Mouse (Mus musculus) induced T-regulatory cell, adult 2 months (primary cell): ENCODE data around the gene Ctu2.

Experiments
- DNase-seq: peaks from one replicate; pipeline ENCODE4 v3.0.0-alpha.2; 2012; ENCODE audit warnings: low read depth

Gene Ctu2

DNA sequence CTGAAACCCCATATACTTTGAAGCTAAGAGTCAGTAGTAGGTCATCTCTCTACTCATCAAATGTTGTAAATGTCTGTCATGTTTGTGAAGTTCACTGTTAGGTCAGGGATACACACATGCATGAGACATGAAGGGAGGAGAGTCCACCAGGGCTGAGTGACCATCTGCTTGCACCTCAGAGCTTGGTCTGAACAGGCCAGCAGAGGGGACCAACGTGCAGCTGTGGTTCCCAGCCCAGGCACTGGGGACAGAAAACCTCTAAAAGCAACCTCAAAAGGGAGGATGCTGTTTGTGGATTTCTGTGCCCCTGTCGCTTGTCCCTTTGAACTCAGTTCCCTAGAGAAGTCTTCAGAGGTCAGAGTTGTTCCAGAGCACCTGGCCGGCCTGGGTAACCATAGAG, 30.7 kb upstream of the Ctu2 start:
- DNase-seq = peak; percentile 20

- no peak for DNase-seq
Measured at GRCm38 (mm10) chr8:122451161-122451703, 24.7 kb upstream of the Ctu2 start.

DNA sequence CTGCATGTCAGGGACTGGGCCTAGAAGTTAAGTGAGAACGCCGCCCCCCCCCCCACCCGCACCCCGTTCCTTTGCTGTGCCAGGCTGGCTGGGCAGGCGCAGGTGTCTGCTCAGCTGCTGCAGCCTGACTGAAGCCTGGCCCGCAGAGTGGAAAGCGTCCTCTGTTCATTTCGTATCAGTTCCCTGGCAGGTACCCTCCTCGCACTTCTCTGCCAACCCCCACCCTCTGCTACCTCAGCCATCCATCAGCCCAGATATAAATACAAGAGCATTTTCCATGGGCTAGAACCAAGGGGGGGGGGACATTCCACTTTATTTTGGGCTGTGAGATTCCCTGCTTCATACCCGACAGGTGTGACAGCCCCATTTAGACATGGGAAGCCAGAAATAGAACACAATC, 23.8 kb upstream of the Ctu2 start:
- no peak for DNase-seq

GRCm38 (mm10) chr8:122454409-122454808, 21.5 kb upstream of the Ctu2 start:
- DNase-seq = no peak

DNA sequence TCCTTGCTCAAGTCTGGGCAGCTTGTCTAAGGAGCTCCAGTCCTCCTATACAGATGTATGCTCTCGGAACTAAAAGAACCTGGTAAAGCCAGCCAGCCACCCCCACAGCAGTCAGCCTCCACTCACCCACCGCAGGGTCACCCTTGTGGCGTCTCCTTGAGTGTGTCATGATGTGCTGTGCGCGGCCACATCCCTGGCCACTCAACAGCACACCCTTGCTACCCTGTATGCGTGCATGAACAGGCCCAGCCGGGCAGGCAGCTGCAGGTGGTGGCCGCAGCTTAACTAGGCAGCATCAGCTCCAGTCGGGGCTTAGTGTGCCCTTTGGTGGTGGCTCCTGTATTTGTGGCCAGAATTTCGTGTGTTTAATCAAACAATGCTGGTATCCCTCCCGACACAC, 18.8 kb upstream of the Ctu2 start:
- no peak for DNase-seq

DNA sequence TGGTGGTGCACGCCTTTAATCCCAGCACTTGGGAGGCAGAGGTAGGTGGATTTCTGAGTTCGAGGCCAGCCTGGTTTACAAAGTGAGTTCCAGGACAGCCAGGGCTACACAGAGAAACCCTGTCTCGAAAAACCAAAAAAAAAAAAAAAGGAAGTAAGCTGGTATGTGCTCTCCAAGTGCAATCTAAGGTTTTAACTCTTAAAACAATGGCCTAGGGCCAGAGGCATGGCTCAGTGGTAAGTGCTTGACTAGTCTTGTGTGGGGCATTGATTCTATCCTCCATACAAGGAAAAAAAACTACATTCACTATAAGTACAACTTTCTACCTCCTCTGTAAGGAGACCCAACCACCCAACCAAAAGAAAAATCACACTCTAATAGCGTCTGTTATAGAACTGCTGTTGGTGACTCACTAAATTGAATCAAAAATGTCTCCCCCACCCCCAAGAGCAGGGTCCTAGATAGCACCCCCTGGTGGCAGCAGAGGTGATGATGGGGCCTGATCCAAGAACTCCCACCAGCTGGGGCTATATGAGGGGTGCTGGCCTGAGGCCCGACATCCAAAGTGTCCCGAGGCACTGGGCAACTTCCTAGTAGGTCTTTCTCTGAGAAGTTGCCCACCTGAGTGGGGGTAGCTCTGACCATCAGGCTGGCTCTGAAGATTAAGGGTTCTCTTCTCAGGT, 16.6 kb upstream of the Ctu2 start:
- DNase-seq = peak; percentile 73

DNA sequence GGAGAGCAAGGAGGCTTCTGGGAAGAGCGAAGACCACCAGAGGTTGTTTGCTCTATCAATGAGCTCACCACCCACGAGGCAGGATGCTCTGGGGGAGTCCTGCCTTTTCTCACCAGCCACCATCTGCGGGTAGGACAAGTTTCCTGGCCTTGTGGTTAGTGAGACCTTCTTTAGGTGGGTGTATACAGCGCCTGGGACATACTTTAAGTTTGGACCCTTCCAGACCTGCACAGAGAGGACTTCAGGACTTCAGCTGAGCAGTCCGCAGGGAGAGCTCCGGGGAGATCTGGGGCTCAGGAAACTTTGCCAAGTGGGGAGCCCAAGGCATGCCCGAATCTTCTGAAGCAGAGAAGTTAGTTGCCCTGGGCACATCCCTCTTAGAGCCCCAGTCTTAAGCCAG, 16.0 kb upstream of the Ctu2 start:
- peak; percentile 69 for DNase-seq

- peak; percentile 83 for DNase-seq
Measured at GRCm38 (mm10) chr8:122460524-122461472, 15.1 kb upstream of the Ctu2 start, which contains the start of gene Snai3. TSS of gene Snai3 (minus strand) at chr8:122460733.

GRCm38 (mm10) chr8:122461473-122462148, 14.3 kb upstream of the Ctu2 start:
- DNase-seq = peak; percentile 65

- DNase-seq = no peak
Measured at GRCm38 (mm10) chr8:122462510-122462909, 13.4 kb upstream of the Ctu2 start.

GRCm38 (mm10) chr8:122463651-122464640, 12.0 kb upstream of the Ctu2 start:
- DNase-seq = peak; percentile 75

DNA sequence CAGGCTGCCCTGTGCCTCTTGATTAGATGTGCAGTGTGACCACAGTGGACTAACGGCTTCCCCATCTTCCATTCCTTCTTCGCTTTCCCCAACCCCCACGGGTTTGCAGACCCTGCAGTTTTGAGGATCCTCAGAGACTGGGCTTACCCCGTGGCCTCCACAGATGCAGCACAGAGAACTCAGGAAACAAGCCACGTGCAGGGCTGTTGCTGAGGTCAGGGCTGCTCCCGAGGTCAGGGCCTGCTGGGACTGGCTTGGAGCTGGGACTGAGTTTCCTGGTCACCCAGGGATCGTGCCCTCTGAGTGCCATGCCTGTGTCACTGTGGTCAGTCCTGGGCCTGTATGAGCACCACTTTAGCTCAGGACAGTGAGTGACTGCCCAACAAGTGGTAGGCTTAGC, 11.0 kb upstream of the Ctu2 start:
- DNase-seq = no peak

DNA sequence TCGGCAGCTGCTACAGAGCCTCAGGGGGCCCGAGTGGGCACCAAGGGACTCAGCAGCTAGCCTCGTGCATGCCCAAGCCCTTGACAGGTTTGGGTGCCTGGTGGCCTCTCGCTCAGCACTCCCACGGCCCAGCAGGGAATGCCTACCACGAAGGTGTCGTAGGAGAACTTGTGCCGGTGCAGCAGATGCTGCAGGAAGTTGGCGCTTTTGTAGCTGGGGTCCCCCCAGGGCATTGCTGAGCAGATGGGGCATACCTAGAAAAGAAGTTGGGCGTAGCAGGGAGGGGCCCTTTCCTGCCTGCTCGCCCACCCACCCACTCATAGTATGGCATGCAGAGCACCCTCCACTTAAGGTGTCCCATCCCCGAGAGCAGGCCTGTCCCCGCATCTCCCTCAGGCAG, 8.1 kb upstream of the Ctu2 start:
- DNase-seq = no peak

DNA sequence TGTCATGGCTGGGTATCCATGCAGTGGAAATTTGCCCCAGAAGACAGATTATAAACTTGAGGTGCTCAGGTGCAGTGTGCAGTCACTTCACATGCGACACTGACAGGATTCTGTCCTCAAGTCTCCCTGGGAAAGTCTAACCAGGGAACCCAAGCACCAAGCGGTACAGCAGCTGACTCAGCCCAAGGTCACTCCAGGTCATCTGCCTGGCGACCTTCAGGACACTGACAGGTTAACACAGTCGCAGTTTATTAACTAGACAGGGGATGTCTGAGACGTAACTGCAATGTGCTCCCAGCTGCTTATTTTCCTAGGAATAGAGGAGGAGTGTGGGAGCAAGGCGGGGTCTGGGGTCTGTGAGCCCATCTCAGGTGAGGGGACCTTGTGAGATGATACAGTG, 6.5 kb upstream of the Ctu2 start:
- no peak for DNase-seq

GRCm38 (mm10) chr8:122469965-122470364, 6.0 kb upstream of the Ctu2 start:
- DNase-seq = no peak

- DNase-seq = no peak
Measured at GRCm38 (mm10) chr8:122470691-122471090, 5.3 kb upstream of the Ctu2 start.

GRCm38 (mm10) chr8:122473911-122474421, 2.0 kb upstream of the Ctu2 start:
- peak; percentile 73 for DNase-seq

GRCm38 (mm10) chr8:122474951-122475560, 887 bp upstream of the Ctu2 start:
- peak; percentile 67 for DNase-seq

DNA sequence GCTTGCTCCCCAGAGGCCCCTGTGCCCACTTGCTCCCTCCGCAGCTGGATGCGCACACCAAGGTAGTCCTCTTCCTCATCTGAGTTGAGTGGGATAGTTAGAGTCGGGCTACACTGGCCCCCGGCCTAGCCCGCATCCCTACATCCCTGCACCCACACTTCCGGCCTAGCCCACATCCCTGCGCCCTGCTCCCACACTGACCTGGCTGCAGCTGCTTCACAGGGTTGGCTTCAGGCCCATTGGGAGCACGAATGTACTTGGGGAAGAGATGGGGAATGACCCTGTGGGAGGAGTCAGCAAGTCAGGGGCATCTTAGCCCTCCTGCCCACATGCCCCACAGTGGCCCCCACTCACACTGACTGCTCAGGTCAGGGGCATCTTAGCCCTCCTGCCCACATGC, 6.5 kb downstream of the Ctu2 start:
- no peak for DNase-seq

GRCm38 (mm10) chr8:122483877-122484276, 7.9 kb downstream of the Ctu2 start:
- peak; percentile 41 for DNase-seq
